Mouse (Mus musculus) limb, embryonic 12.5 days (tissue): ENCODE results near the gene Tab2. TPM values are rescaled to one million over a fixed set of nuclear protein-coding genes. Genes with fewer than 3 reads are reported as not detected.

Experiments used
- ATAC-seq: fragments of 200-750 bp; cut with Nextera tagmentation; 2 replicates; pipeline ENCODE4 v1.8.0; 2017; ENCODE audit warnings: low read depth, moderate TSS enrichment; ENCODE audit not compliant: insufficient number of reproducible peaks, insufficient read depth, low FRiP score, low TSS enrichment
- H3K27ac ChIP-seq: fragments of 300-500 bp; sonication (generic); 2 replicates; pipeline ENCODE4 v1.5.1; 2016; ENCODE audit warnings: mild to moderate bottlenecking, moderate library complexity
- H3K27me3 ChIP-seq: fragments of 300-500 bp; sonication (generic); 2 replicates; pipeline ENCODE4 v1.6.1; 2016; ENCODE audit warnings: mild to moderate bottlenecking, moderate library complexity
- H3K36me3 ChIP-seq: fragments of 300-500 bp; sonication (generic); 2 replicates; pipeline ENCODE4 v1.6.1; 2016; ENCODE audit warnings: mild to moderate bottlenecking, moderate library complexity
- H3K4me1 ChIP-seq: fragments of 300-500 bp; sonication (generic); replicated peaks from 2 replicates; pipeline ENCODE4 v1.6.1; 2016
- H3K4me2 ChIP-seq: fragments of 300-500 bp; sonication (generic); 2 replicates; pipeline ENCODE4 v1.6.1; 2016; ENCODE audit warnings: mild to moderate bottlenecking, moderate library complexity
- H3K4me3 ChIP-seq: fragments of 300-500 bp; sonication (generic); replicated peaks from 2 replicates; pipeline ENCODE4 v1.5.1; 2016; ENCODE audit warnings: mild to moderate bottlenecking
- H3K9ac ChIP-seq: fragments of 300-500 bp; sonication (generic); replicated peaks from 2 replicates; pipeline ENCODE4 v1.6.1; 2016; ENCODE audit warnings: mild to moderate bottlenecking, moderate library complexity
- H3K9me3 ChIP-seq: fragments of 300-500 bp; sonication (generic); 2 replicates; pipeline ENCODE4 v1.6.1; 2016; ENCODE audit warnings: mild to moderate bottlenecking, moderate library complexity
- WGBS: fragments of 180-500 bp; shearing (Covaris S2); methylation state at CpG from one replicate; pipeline ENCODE4 v1.1.7; 2016; 5-methylcytosine and 5-hydroxymethylcytosine counted together
- polyA plus RNA-seq: library from polyadenylated mRNA; unstranded; fragments of >200 nt; fragmentation: Nextera tagmentation; extraction: Ambion mirVana; gene quantifications from 2 replicates; pipeline ENCODE4 v1.2.1, GENCODE M21; 2016

Tab2 gene
- polyA plus RNA-seq, 1 experiment from 2014 or later: 27.5 TPM

DNA sequence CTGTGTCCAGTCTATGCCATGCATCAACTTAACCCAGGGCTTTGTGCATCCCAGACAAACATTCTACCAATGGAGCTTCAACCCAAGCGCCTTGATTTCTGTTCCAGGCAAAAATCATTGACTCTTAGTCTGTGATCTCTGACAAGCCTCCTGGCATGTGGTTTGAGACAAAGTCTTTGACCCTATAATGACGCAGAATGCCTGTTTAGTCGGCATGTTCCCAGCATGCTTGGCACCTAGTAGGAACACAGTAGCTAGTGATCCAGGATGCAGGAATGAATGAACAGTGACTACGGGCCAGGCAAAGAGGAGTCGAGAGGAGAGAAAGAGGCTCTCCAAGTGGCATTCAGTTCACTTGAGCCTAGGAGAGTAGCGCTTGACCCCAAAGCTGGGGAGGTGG lies 92.6 kb downstream of the Tab2 start:
- no peak overlapping the region for H3K27ac ChIP-seq
- H3K4me2 ChIP-seq: no peak overlapping the region
- H3K4me3 ChIP-seq: no peak overlapping the region
- no peak for ATAC-seq
- H3K4me1 ChIP-seq: peaks cover 18% of the 10 kb centered on the region
- no peak overlapping the region for H3K9ac ChIP-seq
- no peaks in the 10 kb centered on the region for H3K9me3 ChIP-seq
- 93% methylated on average over 6 of the region's 6 CpGs for WGBS
- no peaks in the 10 kb centered on the region for H3K36me3 ChIP-seq
- H3K27me3 ChIP-seq: peaks cover 26% of the 10 kb centered on the region

DNA sequence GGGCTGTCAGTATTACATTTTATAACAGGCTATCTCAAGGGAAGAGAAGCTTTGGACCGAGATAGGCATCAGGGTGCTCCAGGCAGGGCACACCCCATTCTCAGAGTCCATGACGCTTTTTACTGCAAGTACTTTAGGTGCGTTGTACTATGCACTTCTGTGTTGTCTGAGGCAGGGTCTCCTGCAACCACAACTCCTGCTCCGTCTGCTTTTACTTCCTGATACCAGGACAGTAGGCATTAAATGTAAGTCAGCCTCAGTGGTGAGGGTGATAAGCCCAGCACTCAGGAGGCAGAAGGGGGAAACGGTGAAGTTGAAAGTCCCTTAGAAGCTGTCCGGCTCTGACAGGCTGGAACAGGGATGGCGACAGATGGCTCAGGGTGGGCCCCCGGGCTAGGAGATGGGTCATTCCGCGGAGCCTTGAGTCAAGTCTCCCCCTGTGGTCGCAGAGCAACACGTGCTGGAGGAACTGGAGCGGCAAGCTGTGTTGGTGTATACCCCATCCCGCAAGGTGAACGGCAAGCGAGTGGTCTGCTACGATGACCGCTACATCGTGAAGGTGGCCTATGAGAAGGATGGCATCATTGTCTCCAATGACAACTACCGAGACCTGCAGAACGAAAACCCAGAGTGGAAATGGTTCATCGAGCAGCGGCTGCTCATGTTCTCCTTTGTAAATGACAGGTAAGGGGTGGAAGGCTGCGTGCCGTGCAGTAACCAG lies 93.9 kb downstream of the Tab2 start:
- Histone ChIP-seq H3K4me2 (no peak overlapping the region), H3K27me3 (peaks cover 13% of the 10 kb centered on the region), H3K9me3 (no peaks in the 10 kb centered on the region), H3K9ac (no peak overlapping the region), H3K4me1 (peaks cover 11% of the 10 kb centered on the region), H3K27ac (peak overlapping the region; percentile 75), H3K4me3 (no peak overlapping the region), H3K36me3 (no peaks in the 10 kb centered on the region)
- WGBS: 89% methylated on average over 23 of the region's 25 CpGs
- ATAC-seq: no peak

DNA sequence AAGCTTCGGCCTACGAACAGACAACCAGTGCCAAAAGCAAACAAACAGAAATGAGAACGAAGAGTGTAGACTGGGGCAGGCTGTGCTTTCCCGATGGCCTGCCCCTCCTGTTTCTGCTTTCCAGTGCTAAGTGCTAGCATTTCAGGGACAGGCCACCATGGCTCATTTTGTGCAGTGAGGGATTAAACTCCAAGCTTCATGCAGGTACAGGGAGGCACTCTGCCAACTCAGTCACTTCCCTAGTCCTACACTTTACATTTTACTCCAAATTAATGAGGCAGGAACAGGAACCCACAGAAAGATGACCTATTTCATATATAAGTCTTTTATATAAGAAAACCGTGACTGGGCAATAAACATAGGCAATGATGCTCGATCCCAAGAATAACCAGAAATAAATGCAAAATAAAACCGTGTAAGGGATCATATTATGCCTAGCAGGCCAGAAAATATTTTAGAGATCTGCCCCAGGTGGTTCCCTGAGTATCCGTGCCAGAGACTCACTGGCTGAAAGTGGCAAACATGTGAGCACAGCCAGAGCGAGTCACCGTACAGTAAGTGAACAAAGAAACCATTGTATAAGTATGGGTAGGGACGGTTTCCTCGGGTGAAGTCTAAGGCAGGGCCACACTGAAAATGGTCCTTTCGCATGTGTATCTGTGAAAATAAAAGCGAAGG lies 94.6 kb downstream of the Tab2 start:
- no peak overlapping the region for H3K4me2 ChIP-seq
- peak overlapping the region; percentile 75 for H3K27ac ChIP-seq
- no peaks in the 10 kb centered on the region for H3K36me3 ChIP-seq
- H3K9ac ChIP-seq: no peak overlapping the region
- peaks cover 6% of the 10 kb centered on the region for H3K27me3 ChIP-seq
- no peak overlapping the region for H3K4me3 ChIP-seq
- ATAC-seq: peak; percentile 82
- 0 out of 2 replicates have a peak, but pooled peaks cover 9% of the 10 kb centered on the region for H3K4me1 ChIP-seq
- H3K9me3 ChIP-seq: no peaks in the 10 kb centered on the region
- 75% methylated on average over 14 of the region's 14 CpGs for whole genome bisulfite sequencing

DNA sequence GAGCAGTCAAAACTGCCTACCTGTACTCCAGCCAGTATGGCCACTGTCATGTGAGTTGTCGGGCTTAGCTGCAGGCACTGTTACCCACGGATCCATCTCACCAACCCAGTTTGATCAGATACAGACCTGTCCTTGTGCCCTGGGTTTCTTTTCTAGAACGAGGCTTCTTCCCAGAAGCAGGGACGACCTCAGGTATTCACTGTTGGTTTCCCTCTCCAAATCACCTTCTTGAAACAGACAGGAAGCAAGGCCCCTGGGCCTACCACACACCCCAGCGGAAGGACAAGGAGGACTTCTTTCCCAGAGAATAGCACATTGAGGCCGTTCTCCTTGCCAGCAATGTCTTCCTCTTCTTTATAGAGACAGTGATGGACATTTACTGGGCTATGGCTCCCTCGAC lies 95.5 kb downstream of the Tab2 start:
- H3K27me3 ChIP-seq: 0 out of 2 replicates have a peak, but pooled peaks cover 2% of the 10 kb centered on the region
- H3K4me2 ChIP-seq: no peak overlapping the region
- no peak for ATAC-seq
- no peaks in the 10 kb centered on the region for H3K9me3 ChIP-seq
- no peak overlapping the region for H3K9ac ChIP-seq
- H3K4me3 ChIP-seq: no peak overlapping the region
- 91% methylated on average over 7 of the region's 7 CpGs for WGBS
- no peaks in the 10 kb centered on the region for H3K36me3 ChIP-seq
- 0 out of 2 replicates have a peak, but pooled peaks cover 9% of the 10 kb centered on the region for H3K4me1 ChIP-seq
- peak overlapping the region; percentile 75 for H3K27ac ChIP-seq

Other genes with a start within 250 kb of the Tab2 start
- gene Katna1, start 230.2 kb downstream of the Tab2 start, polyA plus RNA-seq: 69.5 and 74.9 TPM in 2 replicates
- 60.8 and 68.1 TPM in 2 replicates for gene Ginm1, start 163.4 kb downstream of the Tab2 start, polyA plus RNA-seq
- gene Ppil4, start 163.3 kb downstream of the Tab2 start, polyA plus RNA-seq: 46.9 and 49.2 TPM in 2 replicates
- 0.29 TPM in 2 replicates for gene Zc3h12d, start 123.8 kb downstream of the Tab2 start, polyA plus RNA-seq